Mouse (Mus musculus) G1E (cell line): ENCODE results near the gene Ndufb7. TPM values are rescaled to one million over a fixed set of nuclear protein-coding genes. Genes with fewer than 3 reads are reported as not detected.

Source experiments
- ATAC-seq: 2 replicates; pipeline ENCODE4 v1.8.0; 2016; ENCODE audit warnings: mild to moderate bottlenecking; ENCODE audit not compliant: insufficient number of reproducible peaks, poor library complexity, low FRiP score, severe bottlenecking; ENCODE audit errors: extremely low read depth
- DNase-seq: peaks from one replicate; pipeline ENCODE4 v3.0.0; 2012; ENCODE audit warnings: low spot score
- H3K27me3 ChIP-seq: 2 replicates; pipeline ENCODE4 v1.6.1; 2012; ENCODE audit warnings: mild to moderate bottlenecking, low read length, inconsistent platforms; ENCODE audit not compliant: insufficient read depth
- H3K36me3 ChIP-seq: replicated peaks from 2 replicates; pipeline ENCODE3; 2012; ENCODE audit warnings: mild to moderate bottlenecking, inconsistent platforms
- H3K4me1 ChIP-seq: 2 replicates; pipeline ENCODE4 v1.6.1; 2012; ENCODE audit warnings: low read depth, low read length, inconsistent platforms, mixed read lengths; ENCODE audit not compliant: insufficient read depth
- H3K4me3 ChIP-seq: 2 replicates; pipeline ENCODE4 v1.5.1; 2012; ENCODE audit warnings: low read depth, mild to moderate bottlenecking, inconsistent platforms, low read length, moderate library complexity, mixed read lengths
- H3K9me3 ChIP-seq: replicated peaks from 2 replicates; pipeline ENCODE4 v1.6.1; 2012; ENCODE audit warnings: inconsistent platforms
- CTCF ChIP-seq: IDR thresholded peaks from 2 replicates; pipeline ENCODE4 v1.5.1; 2012; ENCODE audit warnings: low read depth, low read length, inconsistent platforms, mixed read lengths
- GATA1 ChIP-seq: IDR thresholded peaks from 2 replicates; pipeline ENCODE4 v1.6.1; 2012; ENCODE audit warnings: borderline replicate concordance, low read length, inconsistent platforms, mixed read lengths
- GATA2 ChIP-seq: IDR thresholded peaks from 2 replicates; pipeline ENCODE4 v1.6.1; 2012; ENCODE audit warnings: low read depth, low read length, inconsistent platforms, borderline replicate concordance
- POLR2AphosphoS5 ChIP-seq: IDR thresholded peaks from 2 replicates; pipeline ENCODE4 v1.6.1; 2012; ENCODE audit warnings: low read depth, low read length, inconsistent platforms; ENCODE audit not compliant: insufficient replicate concordance
- TAL1 ChIP-seq: conservative IDR thresholded peaks from 2 replicates; pipeline ENCODE4 v1.6.1; 2012; ENCODE audit warnings: low read depth, low read length, inconsistent platforms, mixed read lengths
- polyA plus RNA-seq: library from polyadenylated mRNA; stranded (reverse); fragments of >175 nt; gene quantifications from 2 replicates; pipeline ENCODE4 v1.2.3, GENCODE M21; 2012
- total RNA-seq, 2 experiments: library from RNA; stranded (forward) in 1 of 2; stranded (reverse) in 1 of 2; fragments of 200-1000 nt in 1 of 2; fragments of >200 nt in 1 of 2; fragmentation: Nextera tagmentation in 1 of 2; gene quantifications; 2 replicates each; pipeline ENCODE4 v1.2.3; 2014 to 2017

The Ndufb7 gene
- total and polyA plus RNA-seq, 3 experiments: 68.9 to 233 (median 144) TPM

DNA sequence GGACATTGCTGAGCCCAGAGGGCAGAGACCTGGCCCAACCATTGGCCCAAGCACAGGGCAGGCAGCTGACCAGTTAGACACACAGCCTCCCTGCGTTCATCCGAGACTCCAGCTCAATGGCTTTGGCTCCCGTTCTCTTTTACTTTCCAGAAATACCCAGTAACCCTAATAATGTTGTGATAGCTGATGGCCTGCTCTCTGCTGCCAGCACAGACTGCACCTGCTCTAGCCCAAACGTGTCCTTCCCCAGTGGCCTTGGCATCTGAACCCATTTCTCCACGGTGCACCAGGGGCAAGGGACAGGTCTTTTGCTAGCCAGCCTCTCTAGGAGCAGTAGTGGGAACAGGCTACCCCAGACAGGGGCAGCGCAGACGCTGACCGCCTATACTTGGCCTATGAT is 14.4 kb downstream of the Ndufb7 start:
- ATAC-seq (no peak), DNase-seq (no peak)
- Histone ChIP-seq H3K36me3 (peaks cover 94% of the 10 kb centered on the region), H3K27me3 (no peaks in the 10 kb centered on the region), H3K9me3 (no peaks in the 10 kb centered on the region), H3K4me3 (no peak overlapping the region), H3K4me1 (peaks cover 45% of the 10 kb centered on the region)
- TF ChIP-seq GATA2: no peak
- TF ChIP-seq POLR2AphosphoS5: no peak
- TF ChIP-seq CTCF: no peak

GRCm38 (mm10) chr8:83582226-83582625 is 15.8 kb downstream of the Ndufb7 start:
- TF ChIP-seq TAL1: no peak
- no peak for TF ChIP-seq CTCF
- TF ChIP-seq GATA2: no peak
- TF ChIP-seq POLR2AphosphoS5: no peak
- TF ChIP-seq GATA1: no peak
- H3K4me1 ChIP-seq: peaks cover 50% of the 10 kb centered on the region
- H3K9me3 ChIP-seq: no peaks in the 10 kb centered on the region
- H3K4me3 ChIP-seq: no peak overlapping the region
- ATAC-seq (no peak), DNase-seq (no peak)
- peaks cover 91% of the 10 kb centered on the region for H3K36me3 ChIP-seq
- H3K27me3 ChIP-seq: no peaks in the 10 kb centered on the region

- peaks cover 51% of the 10 kb centered on the region for H3K4me1 ChIP-seq
- DNase-seq: no peak
- no peaks in the 10 kb centered on the region for H3K9me3 ChIP-seq
- H3K27me3 ChIP-seq: no peaks in the 10 kb centered on the region
- ATAC-seq: no peak
- TF ChIP-seq POLR2AphosphoS5 (no peak), GATA2 (no peak), GATA1 (no peak), TAL1 (no peak), CTCF (no peak)
- H3K4me3 ChIP-seq: no peak overlapping the region
- H3K36me3 ChIP-seq: peaks cover 93% of the 10 kb centered on the region
These were observed 16.8 kb downstream of the Ndufb7 start for GRCm38 (mm10) chr8:83583236-83583635.

DNA sequence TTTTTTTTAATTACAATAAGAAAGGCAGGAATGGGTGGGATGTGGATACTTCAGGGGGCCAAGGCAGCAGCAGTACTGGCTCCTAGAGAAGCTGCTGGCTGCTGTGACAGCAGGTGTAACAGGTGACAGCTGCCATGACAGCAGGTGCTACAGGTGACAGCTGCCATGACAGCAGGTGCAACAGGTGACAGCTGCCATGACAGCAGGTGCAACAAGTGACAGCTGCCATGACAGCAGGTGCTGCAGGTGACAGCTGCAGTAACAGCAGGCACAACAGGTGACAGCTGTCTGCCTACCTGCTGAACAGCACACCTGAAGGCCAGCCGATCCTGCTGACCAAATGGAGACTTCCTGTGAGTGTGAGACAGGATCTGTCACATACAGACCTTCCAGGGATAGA is 18.3 kb downstream of the Ndufb7 start:
- Histone ChIP-seq H3K9me3 (no peaks in the 10 kb centered on the region), H3K27me3 (no peaks in the 10 kb centered on the region), H3K36me3 (peaks cover 92% of the 10 kb centered on the region), H3K4me1 (peaks cover 53% of the 10 kb centered on the region), H3K4me3 (no peak overlapping the region)
- ATAC-seq (no peak), DNase-seq (no peak)
- TF ChIP-seq GATA1 (no peak), TAL1 (no peak), GATA2 (no peak), POLR2AphosphoS5 (no peak), CTCF (no peak)

DNA sequence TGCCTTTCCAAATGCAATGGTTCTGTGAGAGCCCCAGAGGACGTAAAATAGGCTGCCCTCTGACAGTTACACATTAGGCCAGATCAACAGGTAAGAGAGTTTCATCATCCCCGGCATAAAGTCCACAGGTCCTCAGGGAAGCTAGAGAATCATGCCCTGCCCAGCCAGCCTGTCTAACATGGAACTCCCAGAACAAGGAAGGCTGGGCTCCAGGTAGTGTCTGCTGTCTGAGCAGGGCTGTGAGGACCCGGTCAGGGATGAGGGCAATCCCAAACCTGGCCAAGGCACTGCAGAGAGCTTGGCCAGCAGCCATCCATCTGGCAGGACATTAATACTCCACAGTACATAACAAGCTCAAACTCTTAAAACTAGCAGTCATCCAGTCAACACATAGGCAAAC is 18.9 kb downstream of the Ndufb7 start:
- TF ChIP-seq POLR2AphosphoS5: no peak
- TF ChIP-seq GATA2: no peak
- no peak for TF ChIP-seq GATA1
- no peak for TF ChIP-seq TAL1
- TF ChIP-seq CTCF: no peak
- Histone ChIP-seq H3K27me3 (no peaks in the 10 kb centered on the region), H3K9me3 (no peaks in the 10 kb centered on the region), H3K4me1 (peaks cover 51% of the 10 kb centered on the region), H3K36me3 (peaks cover 92% of the 10 kb centered on the region), H3K4me3 (no peak overlapping the region)
- ATAC-seq: no peak
- DNase-seq: no peak

DNA sequence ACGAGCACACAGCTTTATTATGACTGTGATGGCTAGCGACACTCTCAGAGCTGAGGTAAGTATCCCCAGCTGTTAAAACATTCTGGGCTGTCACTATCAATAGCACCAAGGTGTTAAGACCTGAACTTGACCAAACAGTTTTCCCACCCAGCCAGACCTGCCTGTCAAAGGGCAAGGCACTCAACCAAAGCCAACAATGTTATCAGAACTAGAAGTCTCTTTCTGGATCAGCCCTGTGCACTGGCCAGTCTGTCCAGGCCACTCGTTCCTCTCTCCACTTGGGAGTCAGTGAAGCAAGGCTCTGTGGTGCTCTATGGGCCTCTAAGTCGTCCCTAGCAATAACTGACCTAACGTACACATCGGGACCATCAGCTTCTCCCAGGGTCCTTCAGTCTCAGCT is 21.2 kb downstream of the Ndufb7 start:
- no peak for ATAC-seq
- no peak for TF ChIP-seq CTCF
- TF ChIP-seq TAL1: no peak
- no peak for TF ChIP-seq POLR2AphosphoS5
- TF ChIP-seq GATA2: no peak
- no peak for TF ChIP-seq GATA1
- H3K36me3 ChIP-seq: peaks cover 92% of the 10 kb centered on the region

More for the DNA sequence above, 21.2 kb downstream of the Ndufb7 start:
- peaks cover 41% of the 10 kb centered on the region for H3K4me1 ChIP-seq
- H3K27me3 ChIP-seq: no peaks in the 10 kb centered on the region
- H3K9me3 ChIP-seq: no peaks in the 10 kb centered on the region
- H3K4me3 ChIP-seq: no peak overlapping the region
- DNase-seq: no peak
